Mouse (Mus musculus): ENCODE measurements at regions not wholly inside any gene's neighbourhood (a gene's known extent, or its start where the extent isn't known, plus 50 kb on each side); places are given as distances from the start of the nearest gene placed in this dataset.

DNA sequence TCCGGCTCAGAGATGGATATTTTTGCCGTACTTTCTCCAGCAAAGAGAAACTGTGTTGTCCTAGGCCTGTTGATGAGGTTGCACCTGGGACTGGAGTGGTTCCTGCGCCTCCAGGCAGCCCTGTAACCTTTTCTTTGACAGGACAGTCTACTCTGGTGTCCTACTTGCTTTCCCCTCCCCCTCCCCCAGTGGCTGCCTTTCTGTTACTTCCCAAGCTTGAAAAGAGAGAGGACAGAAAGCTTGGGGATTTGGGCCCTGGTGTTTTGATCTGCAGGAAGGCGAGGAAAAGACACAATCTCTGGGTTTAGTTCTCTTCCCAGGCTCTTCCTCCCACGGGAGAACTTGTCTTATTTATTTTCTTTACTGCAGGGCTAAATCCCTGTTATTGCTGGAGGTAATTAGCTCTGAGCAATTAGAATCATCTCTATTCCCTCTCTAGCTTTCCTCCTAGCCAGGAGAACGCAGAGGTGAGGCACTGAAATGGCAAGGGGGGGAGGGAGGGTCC lies 333.2 kb upstream of the Auts2 start:
- H3K9ac ChIP-seq (ENCODE audit: low read length), result no peak overlapping the region
- no peaks in the 10 kb centered on the region for H3K9me3 ChIP-seq (replicated peaks; ENCODE audit: control insufficient read depth, low read length)
- no peak for ATAC-seq (ENCODE audit: insufficient read depth, low FRiP score)
- H3K36me3 ChIP-seq (ENCODE audit: control insufficient read depth, insufficient read depth, low read length), result no peaks in the 10 kb centered on the region
- no peak overlapping the region for H3K27ac ChIP-seq (ENCODE audit: low read length)
- 49% methylated on average over 6 of the region's 6 CpGs for WGBS
- no peaks in the 10 kb centered on the region for H3K4me1 ChIP-seq (ENCODE audit: control insufficient read depth, insufficient read depth, low read length)
- H3K27me3 ChIP-seq (ENCODE audit: control insufficient read depth, insufficient read depth, low read length), result no peaks in the 10 kb centered on the region
- no peak overlapping the region for H3K4me3 ChIP-seq (replicated peaks; ENCODE audit: low read length)
- no peak overlapping the region for H3K4me2 ChIP-seq (ENCODE audit: low read depth, low read length)

DNA sequence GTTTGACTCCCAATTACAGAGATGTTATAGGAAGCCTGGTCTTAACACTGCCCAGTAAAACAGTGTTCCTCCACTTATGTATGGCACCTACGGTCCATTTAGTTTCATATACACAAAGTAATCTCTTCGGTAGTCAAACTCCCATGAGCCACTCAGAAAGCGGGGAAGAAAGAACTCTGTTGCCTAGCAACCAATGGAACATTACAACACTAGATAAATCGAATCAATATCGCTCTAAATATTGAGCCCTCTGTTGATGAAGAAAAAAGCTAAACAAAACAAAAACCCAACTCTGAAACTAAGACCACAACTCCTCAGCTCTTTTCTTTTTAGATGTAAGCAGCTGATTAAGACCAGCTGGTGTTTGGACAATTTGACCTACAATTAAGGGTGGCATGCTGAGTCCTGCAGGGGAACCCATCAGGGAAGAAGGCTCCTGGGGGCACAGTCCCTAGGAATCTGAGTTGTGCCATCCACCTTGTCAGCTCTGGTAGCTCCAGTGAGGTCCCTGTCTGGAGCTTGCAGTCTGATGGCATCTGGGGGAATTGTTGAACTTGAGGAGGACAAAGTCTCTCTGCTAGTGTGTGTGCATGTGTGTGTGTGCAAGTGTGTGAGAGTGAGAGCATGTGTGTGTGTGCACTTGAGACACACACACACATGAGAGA lies 315.8 kb upstream of the Auts2 start:
- H3K4me1 ChIP-seq (ENCODE audit: control insufficient read depth, insufficient read depth, low read length), result peaks cover 8% of the 10 kb centered on the region; the same call in 1 of the 2 replicates
- H3K9me3 ChIP-seq (replicated peaks; ENCODE audit: control insufficient read depth, low read length), result 0 out of 2 replicates have a peak, but pooled peaks cover 4% of the 10 kb centered on the region
- no peaks in the 10 kb centered on the region for H3K27me3 ChIP-seq (ENCODE audit: control insufficient read depth, insufficient read depth, low read length)
- no peak overlapping the region for H3K9ac ChIP-seq (ENCODE audit: low read length)
- no peak overlapping the region for H3K4me3 ChIP-seq (replicated peaks; ENCODE audit: low read length)
- H3K4me2 ChIP-seq (ENCODE audit: low read depth, low read length), result no peak overlapping the region
- ATAC-seq (ENCODE audit: insufficient read depth, low FRiP score), result no peak
- WGBS, result 55% methylated on average over 5 of the region's 5 CpGs
- no peaks in the 10 kb centered on the region for H3K36me3 ChIP-seq (ENCODE audit: control insufficient read depth, insufficient read depth, low read length)
- no peak overlapping the region for H3K27ac ChIP-seq (ENCODE audit: low read length)

DNA sequence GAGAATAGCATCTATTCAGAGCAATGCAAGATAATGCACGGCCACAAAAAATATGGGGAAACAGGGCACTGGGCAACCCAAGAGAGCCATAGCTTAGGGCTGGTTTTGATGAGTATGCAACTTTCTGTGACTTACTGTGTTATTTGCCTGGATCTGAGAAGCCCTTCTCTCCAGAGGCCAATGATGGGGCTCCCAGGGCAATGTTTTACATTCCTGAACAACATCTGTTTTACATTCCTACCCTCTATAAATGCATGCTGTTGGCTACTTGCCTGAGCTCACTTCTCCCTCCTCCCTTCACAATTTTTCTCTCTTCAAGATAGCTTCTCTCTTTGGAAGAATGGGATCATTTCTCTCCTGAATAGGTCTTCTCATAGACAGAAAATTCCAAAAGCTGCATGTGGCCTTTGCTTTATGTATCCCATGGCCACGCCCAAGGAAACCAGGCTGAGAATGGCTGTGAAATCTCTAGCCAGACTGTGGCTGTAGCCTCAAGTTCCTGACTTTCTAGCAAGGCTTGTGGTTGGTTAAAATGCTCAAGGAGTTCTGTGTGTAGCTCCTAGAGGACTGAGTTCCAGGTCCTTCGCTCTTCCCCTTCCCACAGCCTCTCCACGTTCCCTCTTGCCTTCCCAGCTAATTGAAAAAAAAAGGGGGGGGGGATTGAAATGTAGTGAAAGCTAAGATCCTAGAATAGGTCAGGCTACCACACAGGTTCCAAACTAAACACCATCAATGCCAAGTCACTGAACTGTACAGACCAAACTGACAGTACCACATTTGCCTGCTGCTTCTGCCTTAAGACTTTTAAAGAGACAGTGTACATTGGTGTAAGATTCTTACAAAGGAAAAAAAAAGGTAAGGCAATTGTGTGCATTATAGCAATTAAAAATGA lies 312.7 kb upstream of the Auts2 start:
- Histone ChIP-seq H3K9me3 (replicated peaks; ENCODE audit: control insufficient read depth, low read length) (0 out of 2 replicates have a peak, but pooled peaks cover 4% of the 10 kb centered on the region), H3K4me3 (replicated peaks; ENCODE audit: low read length) (no peak overlapping the region), H3K4me2 (ENCODE audit: low read depth, low read length) (no peak overlapping the region), H3K4me1 (ENCODE audit: control insufficient read depth, insufficient read depth, low read length) (peaks cover 8% of the 10 kb centered on the region; the same call in 1 of the 2 replicates), H3K27ac (ENCODE audit: low read length) (no peak overlapping the region), H3K27me3 (ENCODE audit: control insufficient read depth, insufficient read depth, low read length) (no peaks in the 10 kb centered on the region), H3K9ac (ENCODE audit: low read length) (no peak overlapping the region), H3K36me3 (ENCODE audit: control insufficient read depth, insufficient read depth, low read length) (no peaks in the 10 kb centered on the region)
- 61% methylated on average over 4 of the region's 4 CpGs for WGBS
- ATAC-seq (ENCODE audit: insufficient read depth, low FRiP score), result no peak

DNA sequence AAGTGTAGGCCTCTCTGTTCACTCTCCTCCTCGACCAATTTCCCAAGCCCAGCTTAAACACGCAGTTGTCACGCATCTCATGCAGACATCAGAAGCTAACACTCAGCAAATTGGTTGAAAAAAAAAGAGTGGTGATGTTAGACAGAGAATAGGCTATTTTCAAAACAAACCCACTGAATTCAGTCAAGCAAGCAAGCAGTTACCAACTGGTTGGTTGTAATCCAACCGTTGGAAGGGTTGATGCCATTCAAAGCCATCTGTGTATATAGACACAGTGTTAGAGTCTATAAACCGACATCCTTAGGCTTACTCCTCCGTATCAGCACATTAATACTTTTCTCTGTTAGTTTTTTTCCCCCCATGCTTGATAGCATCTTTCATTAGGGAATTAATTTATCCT lies 307.6 kb upstream of the Auts2 start:
- no peak for ATAC-seq (ENCODE audit: insufficient read depth, low FRiP score)
- H3K4me2 ChIP-seq (ENCODE audit: low read depth, low read length), result no peak overlapping the region
- no peak overlapping the region for H3K27ac ChIP-seq (ENCODE audit: low read length)
- 75% methylated on average over 6 of the region's 6 CpGs for WGBS
- no peak overlapping the region for H3K9ac ChIP-seq (ENCODE audit: low read length)
- no peaks in the 10 kb centered on the region for H3K36me3 ChIP-seq (ENCODE audit: control insufficient read depth, insufficient read depth, low read length)
- no peaks in the 10 kb centered on the region for H3K27me3 ChIP-seq (ENCODE audit: control insufficient read depth, insufficient read depth, low read length)
- H3K4me1 ChIP-seq (ENCODE audit: control insufficient read depth, insufficient read depth, low read length), result peaks cover 6% of the 10 kb centered on the region; the same call in 1 of the 2 replicates
- no peaks in the 10 kb centered on the region for H3K9me3 ChIP-seq (replicated peaks; ENCODE audit: control insufficient read depth, low read length)
- no peak overlapping the region for H3K4me3 ChIP-seq (replicated peaks; ENCODE audit: low read length)

DNA sequence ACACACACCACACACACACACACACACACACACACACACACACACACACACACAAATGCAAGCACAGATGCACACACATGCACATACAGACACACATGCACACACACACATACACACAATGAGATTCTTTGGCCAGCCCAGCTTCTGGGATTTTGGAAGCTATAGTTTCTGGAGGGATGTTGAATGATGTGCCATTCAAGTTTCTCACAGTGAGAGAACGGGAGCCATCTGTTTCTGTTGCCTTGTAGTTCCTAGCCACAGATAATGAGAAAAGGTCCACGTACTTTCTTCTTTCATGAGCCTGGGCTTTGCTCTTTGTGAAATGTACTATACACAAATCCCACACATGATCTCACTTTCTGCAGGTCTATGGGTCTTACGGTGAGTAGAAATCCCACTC lies 304.9 kb upstream of the Auts2 start:
- H3K4me3 ChIP-seq (replicated peaks; ENCODE audit: low read length), result no peak overlapping the region
- no peaks in the 10 kb centered on the region for H3K27me3 ChIP-seq (ENCODE audit: control insufficient read depth, insufficient read depth, low read length)
- no peak overlapping the region for H3K9ac ChIP-seq (ENCODE audit: low read length)
- no peaks in the 10 kb centered on the region for H3K4me1 ChIP-seq (ENCODE audit: control insufficient read depth, insufficient read depth, low read length)
- WGBS, result 54% methylated on average over 3 of the region's 3 CpGs
- no peaks in the 10 kb centered on the region for H3K36me3 ChIP-seq (ENCODE audit: control insufficient read depth, insufficient read depth, low read length)
- H3K27ac ChIP-seq (ENCODE audit: low read length), result no peak overlapping the region
- no peak for ATAC-seq (ENCODE audit: insufficient read depth, low FRiP score)
- no peak overlapping the region for H3K4me2 ChIP-seq (ENCODE audit: low read depth, low read length)
- H3K9me3 ChIP-seq (replicated peaks; ENCODE audit: control insufficient read depth, low read length), result peaks cover 5% of the 10 kb centered on the region; the same call in 1 of the 2 replicates

DNA sequence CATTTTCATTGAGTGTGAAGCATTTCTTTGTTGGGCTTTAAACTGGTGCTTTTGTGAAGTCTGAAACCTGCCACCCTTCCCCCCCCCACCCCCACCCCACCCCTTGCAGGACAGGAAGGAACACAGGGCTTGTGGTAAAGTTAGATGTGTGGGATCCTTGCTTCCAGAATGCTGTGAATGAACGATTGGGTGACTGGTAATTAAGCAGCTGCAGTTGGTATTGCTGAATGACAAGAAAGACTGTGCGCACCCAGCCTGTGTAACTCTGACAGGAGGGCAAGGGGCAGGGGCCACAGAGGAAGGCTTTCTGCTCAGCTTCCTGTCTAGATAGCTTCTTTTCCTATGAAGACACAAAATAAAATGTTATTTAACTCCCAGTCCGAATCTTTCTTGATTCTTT lies 300.1 kb upstream of the Auts2 start:
- Histone ChIP-seq H3K4me3 (replicated peaks; ENCODE audit: low read length) (no peak overlapping the region), H3K9ac (ENCODE audit: low read length) (no peak overlapping the region), H3K4me1 (ENCODE audit: control insufficient read depth, insufficient read depth, low read length) (no peaks in the 10 kb centered on the region), H3K4me2 (ENCODE audit: low read depth, low read length) (no peak overlapping the region), H3K27ac (ENCODE audit: low read length) (no peak overlapping the region), H3K27me3 (ENCODE audit: control insufficient read depth, insufficient read depth, low read length) (no peaks in the 10 kb centered on the region), H3K36me3 (ENCODE audit: control insufficient read depth, insufficient read depth, low read length) (no peaks in the 10 kb centered on the region), H3K9me3 (replicated peaks; ENCODE audit: control insufficient read depth, low read length) (peaks cover 5% of the 10 kb centered on the region; the same call in 1 of the 2 replicates)
- WGBS, result 37% methylated on average over 3 of the region's 3 CpGs
- ATAC-seq (ENCODE audit: insufficient read depth, low FRiP score), result no peak

DNA sequence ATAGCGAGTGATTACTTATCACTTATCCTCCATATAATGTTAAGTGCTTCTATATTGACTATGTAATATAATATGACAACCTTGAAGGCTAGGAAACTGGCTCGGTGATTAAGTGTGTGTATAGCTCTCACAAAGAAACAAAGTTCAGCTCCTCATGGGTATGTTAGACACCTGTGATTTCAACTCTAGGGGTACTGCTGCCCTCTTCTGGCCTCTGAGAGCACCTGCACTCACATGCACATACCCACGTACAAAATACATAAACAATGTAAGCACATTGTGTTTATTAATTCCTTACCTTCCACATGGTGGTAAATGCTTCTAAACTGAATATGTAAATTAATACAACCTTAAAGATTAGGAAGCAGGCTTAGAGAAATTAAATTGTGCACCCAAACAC lies 298.6 kb upstream of the Auts2 start:
- peaks cover 5% of the 10 kb centered on the region; the same call in 1 of the 2 replicates for H3K9me3 ChIP-seq (replicated peaks; ENCODE audit: control insufficient read depth, low read length)

DNA sequence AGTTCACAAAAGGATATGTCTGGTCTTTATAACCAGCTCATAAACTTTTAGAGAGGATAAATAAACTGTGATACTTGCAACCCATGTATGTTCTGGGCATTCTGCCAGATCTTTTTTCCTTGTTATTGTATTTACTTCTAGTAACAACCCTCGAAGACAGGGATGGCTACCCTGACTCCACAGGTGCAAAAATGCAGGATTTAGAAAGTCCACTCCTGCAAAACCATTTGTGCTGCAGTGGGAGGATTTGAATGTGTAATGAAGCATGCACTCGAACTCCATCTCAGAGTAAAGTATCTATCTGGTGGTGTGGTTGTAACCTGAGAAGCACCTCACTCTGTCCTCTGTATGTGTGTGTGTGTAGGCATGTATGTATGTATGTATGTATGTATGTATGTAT lies 294.3 kb upstream of the Auts2 start:
- Histone ChIP-seq H3K36me3 (ENCODE audit: control insufficient read depth, insufficient read depth, low read length) (no peaks in the 10 kb centered on the region), H3K27me3 (ENCODE audit: control insufficient read depth, insufficient read depth, low read length) (no peaks in the 10 kb centered on the region), H3K4me2 (ENCODE audit: low read depth, low read length) (no peak overlapping the region), H3K9ac (ENCODE audit: low read length) (no peak overlapping the region), H3K4me3 (replicated peaks; ENCODE audit: low read length) (no peak overlapping the region), H3K9me3 (replicated peaks; ENCODE audit: control insufficient read depth, low read length) (no peaks in the 10 kb centered on the region), H3K4me1 (ENCODE audit: control insufficient read depth, insufficient read depth, low read length) (no peaks in the 10 kb centered on the region), H3K27ac (ENCODE audit: low read length) (no peak overlapping the region)
- WGBS, result 29% methylated on average over 2 of the region's 2 CpGs
- ATAC-seq (ENCODE audit: insufficient read depth, low FRiP score), result no peak

More for the DNA sequence above, 298.6 kb upstream of the Auts2 start:
- H3K4me1 ChIP-seq (ENCODE audit: control insufficient read depth, insufficient read depth, low read length), result no peaks in the 10 kb centered on the region
- H3K27ac ChIP-seq (ENCODE audit: low read length), result no peak overlapping the region
- WGBS, result 85% methylated on average over 3 of the region's 3 CpGs
- no peaks in the 10 kb centered on the region for H3K36me3 ChIP-seq (ENCODE audit: control insufficient read depth, insufficient read depth, low read length)
- ATAC-seq (ENCODE audit: insufficient read depth, low FRiP score), result no peak
- H3K4me3 ChIP-seq (replicated peaks; ENCODE audit: low read length), result no peak overlapping the region
- H3K4me2 ChIP-seq (ENCODE audit: low read depth, low read length), result no peak overlapping the region
- H3K27me3 ChIP-seq (ENCODE audit: control insufficient read depth, insufficient read depth, low read length), result no peaks in the 10 kb centered on the region
- H3K9ac ChIP-seq (ENCODE audit: low read length), result no peak overlapping the region

DNA sequence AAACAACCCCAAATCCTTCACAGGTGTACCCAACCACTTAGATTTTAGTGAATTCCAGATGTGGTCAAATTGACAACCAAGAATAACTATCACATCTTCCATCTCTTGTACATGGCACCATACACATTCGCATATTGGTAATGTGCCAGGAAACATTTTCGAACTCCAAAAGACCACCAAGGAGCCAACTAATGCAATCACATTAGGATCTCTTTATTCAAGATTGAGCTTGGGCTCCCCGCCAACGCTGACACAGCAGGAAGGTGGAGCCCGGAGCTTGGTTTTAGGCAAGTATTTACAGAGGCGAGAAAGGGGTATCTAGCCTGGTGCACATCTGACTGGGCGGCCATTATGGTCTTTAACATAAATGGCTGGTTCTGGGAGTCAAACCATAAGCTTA lies 285.8 kb upstream of the Auts2 start:
- Histone ChIP-seq H3K27me3 (ENCODE audit: control insufficient read depth, insufficient read depth, low read length) (no peaks in the 10 kb centered on the region), H3K36me3 (ENCODE audit: control insufficient read depth, insufficient read depth, low read length) (no peaks in the 10 kb centered on the region), H3K9ac (ENCODE audit: low read length) (no peak overlapping the region), H3K9me3 (replicated peaks; ENCODE audit: control insufficient read depth, low read length) (no peaks in the 10 kb centered on the region), H3K4me3 (replicated peaks; ENCODE audit: low read length) (no peak overlapping the region), H3K27ac (ENCODE audit: low read length) (no peak overlapping the region), H3K4me1 (ENCODE audit: control insufficient read depth, insufficient read depth, low read length) (peaks cover 3% of the 10 kb centered on the region; the same call in 1 of the 2 replicates), H3K4me2 (ENCODE audit: low read depth, low read length) (no peak overlapping the region)
- WGBS, result 72% methylated on average over 7 of the region's 7 CpGs
- ATAC-seq (ENCODE audit: insufficient read depth, low FRiP score), result no peak
